In the genomic region with DNA sequence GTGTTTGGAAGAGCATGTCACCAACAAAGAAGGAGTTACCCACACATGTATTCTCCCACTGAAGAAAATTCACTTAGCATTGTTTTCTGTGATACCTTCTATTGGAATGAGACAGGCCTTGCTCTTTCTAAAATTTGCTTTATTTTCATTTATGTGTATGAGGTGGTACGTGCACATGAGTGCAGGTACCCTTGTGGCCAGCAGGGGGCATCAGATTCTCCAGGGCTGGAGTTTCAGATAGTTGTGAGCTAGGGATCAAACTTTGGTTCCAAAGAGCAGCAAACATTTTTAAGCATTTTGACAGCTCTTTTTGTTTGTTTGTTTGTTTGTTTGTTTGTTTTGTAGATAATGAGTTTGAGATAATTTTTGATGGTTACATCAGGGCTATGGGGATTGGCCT, we compare ENCODE assay signal across 40 mouse cellular contexts. TPM values are rescaled to one million over a fixed set of nuclear protein-coding genes. Genes with fewer than 3 reads are reported as not detected.
DNase-seq lines count a peak whose midpoint lies in the region; ATAC-seq and TF ChIP-seq lines count a peak whose summit lies in the region.
"Had no signal": no experiment of that assay in that cellular context is flagged by ENCODE, and none has a peak within 500 bp of the region (broad histone marks: within the 10 kb centered on the region; RNA-seq: fewer than 3 reads in every experiment).

No protein-coding gene starts in this region.

- no peaks in the 10 kb centered on the region for H3K9me3 ChIP-seq in forebrain, postnatal 0 days (ENCODE audit: low read length)
- peaks cover 5% of the 10 kb centered on the region; the same call in 1 of the 2 replicates for H3K9me3 ChIP-seq in forebrain, embryonic 11.5 days (ENCODE audit: control insufficient read depth, low read length)
- no peaks in the 10 kb centered on the region for H3K9me3 ChIP-seq in lung, postnatal 0 days (ENCODE audit: low read length)
- no peaks in the 10 kb centered on the region for H3K9me3 ChIP-seq in stomach, postnatal 0 days (ENCODE audit: control insufficient read depth, low read length)
- H3K9me3 ChIP-seq: embryonic facial prominence, embryonic 12.5 days; forebrain, embryonic 15.5 days; hindbrain, embryonic 12.5 days; neural tube, embryonic 13.5 days had no signal

- WGBS in forebrain, postnatal 0 days, result 95% methylated on average over 1 of the region's 1 CpGs
- 95% methylated on average over 1 of the region's 1 CpGs for WGBS in forebrain, embryonic 11.5 days
- 95% methylated on average over 1 of the region's 1 CpGs for WGBS in lung, postnatal 0 days
- WGBS in stomach, postnatal 0 days, result 97% methylated on average over 1 of the region's 1 CpGs

- H3K4me3 ChIP-seq in forebrain, postnatal 0 days (ENCODE audit: low read depth, low read length), result no peak overlapping the region
- H3K4me3 ChIP-seq in forebrain, embryonic 11.5 days (ENCODE audit: low read depth, low read length), result no peak overlapping the region
- H3K4me3 ChIP-seq in layer of hippocampus, adult 2 months, result no peak overlapping the region
- H3K4me3 ChIP-seq in lung, postnatal 0 days (ENCODE audit: low read depth, low read length), result no peak overlapping the region
- H3K4me3 ChIP-seq in stomach, postnatal 0 days (ENCODE audit: low read depth, low read length), result no peak overlapping the region
- H3K4me3 ChIP-seq: embryonic facial prominence, embryonic 12.5 days; forebrain, embryonic 15.5 days; hindbrain, embryonic 12.5 days; neural tube, embryonic 13.5 days had no signal

- no peaks in the 10 kb centered on the region for H3K4me1 ChIP-seq in forebrain, postnatal 0 days (ENCODE audit: insufficient read depth)
- H3K4me1 ChIP-seq in forebrain, embryonic 11.5 days (replicated peaks; ENCODE audit: control insufficient read depth, insufficient read depth, low read length), result 0 out of 2 replicates have a peak, but pooled peaks cover 2% of the 10 kb centered on the region
- no peaks in the 10 kb centered on the region for H3K4me1 ChIP-seq in lung, postnatal 0 days (ENCODE audit: insufficient read depth, low read depth, low read length)
- no peaks in the 10 kb centered on the region for H3K4me1 ChIP-seq in stomach, postnatal 0 days (replicated peaks; ENCODE audit: control insufficient read depth, insufficient read depth)
- H3K4me1 ChIP-seq: embryonic facial prominence, embryonic 12.5 days had no signal

- no peak overlapping the region for H3K9ac ChIP-seq in forebrain, postnatal 0 days
- no peak overlapping the region for H3K9ac ChIP-seq in forebrain, embryonic 11.5 days (ENCODE audit: low read length)
- H3K9ac ChIP-seq in lung, postnatal 0 days (replicated peaks; ENCODE audit: low read depth), result no peak overlapping the region
- no peak overlapping the region for H3K9ac ChIP-seq in stomach, postnatal 0 days (ENCODE audit: low read length)
- H3K9ac ChIP-seq: embryonic facial prominence, embryonic 12.5 days; forebrain, embryonic 15.5 days; hindbrain, embryonic 12.5 days; neural tube, embryonic 13.5 days had no signal

- H3K27me3 ChIP-seq in forebrain, postnatal 0 days (ENCODE audit: insufficient read depth, low read length), result no peaks in the 10 kb centered on the region
- H3K27me3 ChIP-seq in forebrain, embryonic 11.5 days (ENCODE audit: control insufficient read depth, insufficient read depth, low read length), result no peaks in the 10 kb centered on the region
- H3K27me3 ChIP-seq in lung, postnatal 0 days (replicated peaks; ENCODE audit: insufficient read depth, low read length), result no peaks in the 10 kb centered on the region
- no peaks in the 10 kb centered on the region for H3K27me3 ChIP-seq in stomach, postnatal 0 days (ENCODE audit: control insufficient read depth, insufficient read depth, low read length)
- H3K27me3 ChIP-seq: CH12.LX; embryonic facial prominence, embryonic 12.5 days; forebrain, embryonic 15.5 days; hindbrain, embryonic 12.5 days; neural tube, embryonic 13.5 days had no signal

- no peaks in the 10 kb centered on the region for H3K36me3 ChIP-seq in forebrain, postnatal 0 days (ENCODE audit: insufficient read depth)
- H3K36me3 ChIP-seq in forebrain, embryonic 11.5 days (ENCODE audit: control insufficient read depth, insufficient read depth, low read length), result no peaks in the 10 kb centered on the region
- H3K36me3 ChIP-seq in lung, postnatal 0 days (ENCODE audit: insufficient read depth, low read length), result no peaks in the 10 kb centered on the region
- no peaks in the 10 kb centered on the region for H3K36me3 ChIP-seq in stomach, postnatal 0 days (ENCODE audit: control insufficient read depth, insufficient read depth, low read length)
- H3K36me3 ChIP-seq: embryonic facial prominence, embryonic 12.5 days; forebrain, embryonic 15.5 days; G1E; hindbrain, embryonic 12.5 days; neural tube, embryonic 13.5 days had no signal

- TF ChIP-seq EP300 in lung, postnatal 0 days (IDR thresholded peaks at IDR 0.05), result no peak
- TF ChIP-seq EP300 in stomach, postnatal 0 days (optimal IDR thresholded peaks at IDR 0.05), result no peak

- H3K27ac ChIP-seq in forebrain, postnatal 0 days (ENCODE audit: low read depth, low read length), result no peak overlapping the region
- H3K27ac ChIP-seq in forebrain, embryonic 11.5 days (ENCODE audit: low read depth, low read length), result no peak overlapping the region
- no peak overlapping the region for H3K27ac ChIP-seq in layer of hippocampus, adult 2 months
- H3K27ac ChIP-seq in lung, postnatal 0 days (ENCODE audit: low read length), result no peak overlapping the region
- no peak overlapping the region for H3K27ac ChIP-seq in stomach, postnatal 0 days (replicated peaks)
- H3K27ac ChIP-seq: embryonic facial prominence, embryonic 12.5 days; forebrain, embryonic 15.5 days; hindbrain, embryonic 12.5 days; neural tube, embryonic 13.5 days had no signal

- TF ChIP-seq CTCF in forebrain, postnatal 0 days (IDR thresholded peaks at IDR 0.05; ENCODE audit: low read depth), result peak; percentile 37; the same call in 1 of the 2 replicates
- TF ChIP-seq CTCF in layer of hippocampus, adult 2 months (conservative IDR thresholded peaks at IDR 0.05), result peak; percentile 58
- TF ChIP-seq CTCF in lung, postnatal 0 days (IDR thresholded peaks at IDR 0.05), result peak; percentile 27
- peak; percentile 29 for TF ChIP-seq CTCF in stomach, postnatal 0 days (IDR thresholded peaks at IDR 0.05; ENCODE audit: low read depth)

- H3K4me2 ChIP-seq in forebrain, postnatal 0 days (ENCODE audit: low read depth), result no peak overlapping the region
- H3K4me2 ChIP-seq in forebrain, embryonic 11.5 days (ENCODE audit: low read depth, low read length, severe bottlenecking), result no peak overlapping the region
- no peak overlapping the region for H3K4me2 ChIP-seq in lung, postnatal 0 days (replicated peaks; ENCODE audit: low read depth, low read length)
- no peak overlapping the region for H3K4me2 ChIP-seq in stomach, postnatal 0 days (replicated peaks; ENCODE audit: low read depth)
- H3K4me2 ChIP-seq: embryonic facial prominence, embryonic 12.5 days; forebrain, embryonic 15.5 days; heart, embryonic 11.5 days; hindbrain, embryonic 12.5 days; liver, embryonic 11.5 days; midbrain, embryonic 11.5 days; neural tube, embryonic 13.5 days had no signal

- no peak for DNase-seq in forebrain, postnatal 0 days
- DNase-seq in forebrain, embryonic 11.5 days (ENCODE audit: low spot score), result no peak
- no peak for DNase-seq in layer of hippocampus, adult 2 months (ENCODE audit: low spot score in 2 of 2)
- DNase-seq in layer of hippocampus, adult 9-10 months (ENCODE audit: low spot score), result no peak
- DNase-seq in lung, postnatal 0 days (ENCODE audit: low spot score), result no peak
- DNase-seq in lung, adult 18-20 months, result no peak
- no peak for DNase-seq in stomach, postnatal 0 days (ENCODE audit: low spot score)
- DNase-seq in spleen, adult 12 weeks (ENCODE audit: low spot score), result no peak
- DNase-seq: adrenal gland, postnatal 14 days; cerebellum, adult 11-12 months; cerebellum, adult 9-11 months; embryo, embryonic 11 days; gastrocnemius, postnatal 14 days; heart, postnatal 36 days; kidney, adult 18-20 months; kidney, postnatal 36 days; layer of hippocampus, postnatal 36 days; lung, adult 2 months; right cerebral cortex, postnatal 4 days; thymus, adult 18-20 months; thymus, postnatal 25 days had no signal

- no peak for ATAC-seq in forebrain, postnatal 0 days
- no peak for ATAC-seq in forebrain, embryonic 11.5 days (replicated peaks; ENCODE audit: low FRiP score)
- no peak for ATAC-seq in lung, postnatal 0 days
- no peak for ATAC-seq in stomach, postnatal 0 days (ENCODE audit: low FRiP score, low TSS enrichment)
- ATAC-seq: forebrain, embryonic 15.5 days; Patski had no signal

RNA-seq across cellular contexts. Expression of a gene that starts 29.6 kb away (rescaled TPM):
- total RNA-seq in forebrain, postnatal 0 days (2014; rRNA removed), result not detected in 2 replicates
- 0.11 and 0.16 TPM in 2 replicates for polyA plus RNA-seq in forebrain, postnatal 0 days (2015; fragmentation: Nextera tagmentation; extraction: Ambion mirVana)
- polyA plus RNA-seq in forebrain, embryonic 11.5 days (2014; fragmentation: Nextera tagmentation; extraction: Ambion mirVana), result not detected in 2 replicates
- not detected for total RNA-seq in layer of hippocampus, adult 2 months (2021)
- polyA plus RNA-seq in lung, postnatal 0 days (2015; fragmentation: Nextera tagmentation; extraction: Ambion mirVana), result not detected in 2 replicates
- not detected in 2 replicates for polyA plus RNA-seq in stomach, postnatal 0 days (2015; fragmentation: Nextera tagmentation; extraction: Ambion mirVana)
- total RNA-seq: adrenal gland, postnatal 14 days; CH12.LX; G1E; gastrocnemius, postnatal 14 days; granulocyte monocyte progenitor cell, adult 5-6 weeks; heart, postnatal 36 days; layer of hippocampus, adult 8-10 months; layer of hippocampus, postnatal 36 days; left cerebral cortex, postnatal 14 days; megakaryocyte, adult 5-6 weeks had no signal
- polyA plus RNA-seq: C2C12; embryonic facial prominence, embryonic 12.5 days; forebrain, embryonic 15.5 days; G1E; heart, embryonic 11.5 days; heart, embryonic 16.5 days; hindbrain, embryonic 12.5 days; kidney, embryonic 16.5 days; limb, embryonic 11.5 days; liver, embryonic 11.5 days; lung, adult 2 months; midbrain, embryonic 11.5 days; neural tube, embryonic 13.5 days; Patski; stomach, embryonic 14.5 days had no signal
